Mouse (Mus musculus): ENCODE results near the gene Katnal1. TPM values are rescaled to one million over a fixed set of nuclear protein-coding genes. Genes with fewer than 3 reads are reported as not detected.

Gene Katnal1
- polyA plus RNA-seq, 1 experiment = 3.0 TPM

- peaks cover 2% of the 10 kb centered on the region for H3K27me3 ChIP-seq (replicated peaks)
- no peak overlapping the region for H3K4me3 ChIP-seq (replicated peaks)
- no peak for TF ChIP-seq FLI1 (IDR thresholded peaks at IDR 0.05; ENCODE audit: low read length)
- no peak for TF ChIP-seq GATA1 (IDR thresholded peaks at IDR 0.05; ENCODE audit: borderline replicate concordance, low read length)
- peaks cover 4% of the 10 kb centered on the region for H3K36me3 ChIP-seq (replicated peaks; ENCODE audit: low read length)
- peaks cover 56% of the 10 kb centered on the region for H3K4me1 ChIP-seq
- peaks cover 8% of the 10 kb centered on the region; the same call in 1 of the 2 replicates for H3K9me3 ChIP-seq
Measured at GRCm38 (mm10) chr5:148968179-148968578, 39.1 kb upstream of the Katnal1 start.

GRCm38 (mm10) chr5:148966395-148966794 lies 37.3 kb upstream of the Katnal1 start:
- Histone ChIP-seq H3K4me3 (replicated peaks) (no peak overlapping the region), H3K9me3 (peaks cover 11% of the 10 kb centered on the region; the same call in 1 of the 2 replicates), H3K27me3 (replicated peaks) (peaks cover 2% of the 10 kb centered on the region), H3K36me3 (replicated peaks; ENCODE audit: low read length) (peaks cover 17% of the 10 kb centered on the region), H3K4me1 (peaks cover 61% of the 10 kb centered on the region)
- TF ChIP-seq GATA1 (IDR thresholded peaks at IDR 0.05; ENCODE audit: borderline replicate concordance, low read length) = no peak

GRCm38 (mm10) chr5:148965691-148966333 lies 36.7 kb upstream of the Katnal1 start:
- no peaks in the 10 kb centered on the region for H3K27me3 ChIP-seq (replicated peaks)
- TF ChIP-seq FLI1 (IDR thresholded peaks at IDR 0.05; ENCODE audit: low read length) (no peak), GATA1 (IDR thresholded peaks at IDR 0.05; ENCODE audit: borderline replicate concordance, low read length) (no peak)
- H3K4me3 ChIP-seq (replicated peaks) = peak overlapping the region; percentile 70
- H3K9me3 ChIP-seq = peaks cover 11% of the 10 kb centered on the region; the same call in 1 of the 2 replicates
- H3K4me1 ChIP-seq = peaks cover 61% of the 10 kb centered on the region
- H3K36me3 ChIP-seq (replicated peaks; ENCODE audit: low read length) = peaks cover 17% of the 10 kb centered on the region

GRCm38 (mm10) chr5:148965089-148965591 lies 36.0 kb upstream of the Katnal1 start:
- TF ChIP-seq FLI1 (IDR thresholded peaks at IDR 0.05; ENCODE audit: low read length) (no peak), GATA1 (IDR thresholded peaks at IDR 0.05; ENCODE audit: borderline replicate concordance, low read length) (no peak)
- peaks cover 64% of the 10 kb centered on the region for H3K4me1 ChIP-seq
- no peaks in the 10 kb centered on the region for H3K27me3 ChIP-seq (replicated peaks)
- H3K9me3 ChIP-seq = peaks cover 11% of the 10 kb centered on the region; the same call in 1 of the 2 replicates
- peaks cover 17% of the 10 kb centered on the region for H3K36me3 ChIP-seq (replicated peaks; ENCODE audit: low read length)
- H3K4me3 ChIP-seq (replicated peaks) = no peak overlapping the region

- Histone ChIP-seq H3K9me3 (peaks cover 11% of the 10 kb centered on the region; the same call in 1 of the 2 replicates), H3K4me1 (peaks cover 66% of the 10 kb centered on the region), H3K36me3 (replicated peaks; ENCODE audit: low read length) (peaks cover 17% of the 10 kb centered on the region), H3K27me3 (replicated peaks) (no peaks in the 10 kb centered on the region), H3K4me3 (replicated peaks) (no peak overlapping the region)
- no peak for TF ChIP-seq GATA1 (IDR thresholded peaks at IDR 0.05; ENCODE audit: borderline replicate concordance, low read length)
- TF ChIP-seq FLI1 (IDR thresholded peaks at IDR 0.05; ENCODE audit: low read length) = no peak
Measured at GRCm38 (mm10) chr5:148964251-148964650, 35.1 kb upstream of the Katnal1 start.

GRCm38 (mm10) chr5:148960211-148960610 lies 31.1 kb upstream of the Katnal1 start:
- TF ChIP-seq GATA1 (IDR thresholded peaks at IDR 0.05; ENCODE audit: borderline replicate concordance, low read length) = no peak
- no peak for TF ChIP-seq FLI1 (IDR thresholded peaks at IDR 0.05; ENCODE audit: low read length)
- Histone ChIP-seq H3K27me3 (replicated peaks) (no peaks in the 10 kb centered on the region), H3K9me3 (peaks cover 11% of the 10 kb centered on the region; the same call in 1 of the 2 replicates), H3K36me3 (replicated peaks; ENCODE audit: low read length) (peaks cover 17% of the 10 kb centered on the region), H3K4me3 (replicated peaks) (no peak overlapping the region), H3K4me1 (peaks cover 67% of the 10 kb centered on the region)

GRCm38 (mm10) chr5:148959068-148959990 lies 30.2 kb upstream of the Katnal1 start:
- peaks cover 67% of the 10 kb centered on the region for H3K4me1 ChIP-seq

GRCm38 (mm10) chr5:148958355-148958754 lies 29.2 kb upstream of the Katnal1 start:
- H3K27me3 ChIP-seq (replicated peaks) = no peaks in the 10 kb centered on the region
- 0 out of 2 replicates have a peak, but pooled peaks cover 5% of the 10 kb centered on the region for H3K9me3 ChIP-seq
- H3K4me3 ChIP-seq (replicated peaks) = no peak overlapping the region
- peaks cover 14% of the 10 kb centered on the region for H3K36me3 ChIP-seq (replicated peaks; ENCODE audit: low read length)
- no peak for TF ChIP-seq FLI1 (IDR thresholded peaks at IDR 0.05; ENCODE audit: low read length)
- TF ChIP-seq GATA1 (IDR thresholded peaks at IDR 0.05; ENCODE audit: borderline replicate concordance, low read length) = no peak
- peaks cover 71% of the 10 kb centered on the region for H3K4me1 ChIP-seq

More at GRCm38 (mm10) chr5:148959068-148959990, 30.2 kb upstream of the Katnal1 start:
- Histone ChIP-seq H3K9me3 (peaks cover 11% of the 10 kb centered on the region; the same call in 1 of the 2 replicates), H3K27me3 (replicated peaks) (no peaks in the 10 kb centered on the region), H3K36me3 (replicated peaks; ENCODE audit: low read length) (peaks cover 17% of the 10 kb centered on the region), H3K4me3 (replicated peaks) (peak overlapping the region; percentile 89)
- TF ChIP-seq GATA1 (IDR thresholded peaks at IDR 0.05; ENCODE audit: borderline replicate concordance, low read length) (peak; percentile 61; the same call in 1 of the 3 replicates), FLI1 (IDR thresholded peaks at IDR 0.05; ENCODE audit: low read length) (no peak)

- Histone ChIP-seq H3K9me3 (no peaks in the 10 kb centered on the region), H3K36me3 (replicated peaks; ENCODE audit: low read length) (peaks cover 3% of the 10 kb centered on the region), H3K27me3 (replicated peaks) (no peaks in the 10 kb centered on the region), H3K4me3 (replicated peaks) (no peak overlapping the region), H3K4me1 (peaks cover 73% of the 10 kb centered on the region)
- TF ChIP-seq GATA1 (IDR thresholded peaks at IDR 0.05; ENCODE audit: borderline replicate concordance, low read length) = no peak
- TF ChIP-seq FLI1 (IDR thresholded peaks at IDR 0.05; ENCODE audit: low read length) = no peak
Measured at GRCm38 (mm10) chr5:148956898-148957535, 27.9 kb upstream of the Katnal1 start.
